Mouse (Mus musculus) kidney, adult 2 months (tissue): ENCODE measurements around the gene Pik3r5. TPM values are rescaled to one million over a fixed set of nuclear protein-coding genes. Genes with fewer than 3 reads are reported as not detected.

Experiments used
- DNase-seq: peaks from one replicate; pipeline ENCODE4 v3.0.0; 2021
- H3K27ac ChIP-seq: fragments of 200-500 bp; 2 replicates; pipeline ENCODE4 v1.5.1; 2012; ENCODE audit warnings: low read depth, low read length, control low read depth, inconsistent platforms; ENCODE audit not compliant: insufficient read depth
- H3K27me3 ChIP-seq: fragments of 200-500 bp; replicated peaks from 2 replicates; pipeline ENCODE4 v1.6.1; 2012; ENCODE audit warnings: mild to moderate bottlenecking, moderate library complexity, low read length, inconsistent platforms; ENCODE audit not compliant: control insufficient read depth, insufficient read depth
- H3K36me3 ChIP-seq: fragments of 200-500 bp; 2 replicates; pipeline ENCODE4 v1.6.1; 2012; ENCODE audit warnings: mild to moderate bottlenecking, moderate library complexity, low read length, inconsistent platforms; ENCODE audit not compliant: control insufficient read depth, insufficient read depth
- H3K4me1 ChIP-seq: fragments of 200-500 bp; 2 replicates; pipeline ENCODE4 v1.6.1; 2011; ENCODE audit warnings: low read length; ENCODE audit not compliant: control insufficient read depth, insufficient read depth
- H3K4me3 ChIP-seq: fragments of 200-500 bp; 2 replicates; pipeline ENCODE4 v1.5.1; 2011; ENCODE audit warnings: mild to moderate bottlenecking, low read depth, low read length, control low read depth; ENCODE audit not compliant: insufficient read depth
- CTCF ChIP-seq: fragments of 200-500 bp; conservative IDR thresholded peaks from 2 replicates; pipeline ENCODE4 v1.5.1; 2011; ENCODE audit warnings: low read depth, mild to moderate bottlenecking, control low read depth, low read length, moderate library complexity, mixed read lengths; ENCODE audit not compliant: insufficient read depth, insufficient read length
- POLR2A ChIP-seq: fragments of 200-500 bp; IDR thresholded peaks from one replicate; pipeline ENCODE4 v1.6.1; 2011; ENCODE audit warnings: low read depth, low read length, control low read depth
- WGBS: fragments of 180-500 bp; shearing (Covaris S2); methylation state at CpG from one replicate; pipeline ENCODE4 v1.1.7; 2018; 5-methylcytosine and 5-hydroxymethylcytosine counted together
- polyA plus RNA-seq: library from polyadenylated mRNA; depleted of rRNA; stranded (reverse); fragments of >200 nt; gene quantifications from 2 replicates; pipeline ENCODE4 v1.2.3, GENCODE M21; 2012

Pik3r5 gene
- polyA plus RNA-seq, 1 experiment = 2.2 TPM

DNA sequence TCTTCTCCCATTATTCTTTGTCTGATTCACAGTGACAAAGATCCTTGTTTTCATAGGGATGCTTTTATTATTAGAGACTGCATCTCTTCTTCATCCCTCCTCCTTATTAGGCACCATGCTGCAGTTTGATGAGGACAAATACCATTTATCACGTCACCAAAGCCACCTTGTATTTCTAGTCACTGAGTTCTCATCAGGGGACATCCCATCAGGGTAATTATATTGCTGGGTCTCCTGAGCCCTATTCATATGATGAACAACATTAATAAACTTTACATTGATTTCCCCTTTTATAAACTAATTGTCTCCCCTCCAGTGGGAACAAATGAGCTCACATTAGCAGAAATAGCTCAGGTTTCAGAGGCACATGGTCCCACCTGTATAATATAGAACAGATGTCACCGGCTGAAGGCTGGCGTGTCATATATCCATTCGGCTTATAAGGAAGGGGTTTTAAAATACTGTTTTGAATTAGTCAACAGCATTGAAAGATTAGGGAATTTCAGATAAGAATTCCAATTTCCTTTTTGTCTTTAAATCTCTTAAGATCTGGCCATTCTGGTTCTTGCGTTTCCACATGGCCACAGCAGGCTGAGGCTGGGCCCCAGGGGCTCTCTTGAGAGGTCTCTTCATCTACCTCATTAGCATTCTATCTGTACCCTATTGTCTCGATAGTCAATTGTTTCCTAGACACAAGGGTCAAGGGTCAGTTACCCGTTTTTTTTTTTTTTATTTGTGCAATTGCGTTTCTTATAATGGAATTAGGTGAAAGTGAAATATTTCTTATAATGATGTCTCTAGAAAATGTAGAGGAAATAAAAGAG lies 6.2 kb upstream of the Pik3r5 start:
- WGBS = 74% methylated on average over 8 of the region's 8 CpGs
- H3K4me1 ChIP-seq = no peaks in the 10 kb centered on the region
- no peak overlapping the region for H3K4me3 ChIP-seq

DNA sequence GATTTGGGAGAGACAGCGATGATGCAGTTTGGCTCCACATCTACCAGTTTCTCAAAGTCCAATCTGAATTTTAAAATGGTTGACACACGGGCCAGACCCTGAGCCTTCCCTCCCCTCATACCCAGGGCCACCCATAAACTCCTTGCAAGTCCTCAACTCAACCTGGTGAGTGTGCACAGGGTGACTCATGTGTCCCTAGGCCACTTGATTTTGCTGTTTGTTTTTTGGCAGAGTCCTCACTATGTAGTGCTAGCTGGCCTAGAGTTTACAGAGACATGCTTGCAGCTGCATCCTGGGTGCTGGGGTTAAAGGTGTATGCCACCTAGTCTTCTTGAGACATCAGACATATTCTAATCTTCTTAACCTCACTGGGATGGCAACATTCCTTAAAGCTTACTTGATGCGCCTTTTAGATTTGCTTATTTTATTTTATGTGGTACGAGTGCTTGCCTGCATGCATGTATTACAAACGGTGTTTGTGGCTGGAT lies 4.8 kb upstream of the Pik3r5 start:
- no peaks in the 10 kb centered on the region for H3K27me3 ChIP-seq
- DNase-seq = no peak
- no peaks in the 10 kb centered on the region for H3K36me3 ChIP-seq
- TF ChIP-seq CTCF (no peak), POLR2A (no peak)
- H3K27ac ChIP-seq = no peak overlapping the region
- WGBS = 81% methylated on average over 5 of the region's 5 CpGs
- no peaks in the 10 kb centered on the region for H3K4me1 ChIP-seq
- no peak overlapping the region for H3K4me3 ChIP-seq

More for the DNA sequence above, 6.2 kb upstream of the Pik3r5 start:
- no peak for DNase-seq
- H3K27ac ChIP-seq = no peak overlapping the region
- no peak for TF ChIP-seq POLR2A
- TF ChIP-seq CTCF = no peak
- H3K36me3 ChIP-seq = no peaks in the 10 kb centered on the region
- no peaks in the 10 kb centered on the region for H3K27me3 ChIP-seq

DNA sequence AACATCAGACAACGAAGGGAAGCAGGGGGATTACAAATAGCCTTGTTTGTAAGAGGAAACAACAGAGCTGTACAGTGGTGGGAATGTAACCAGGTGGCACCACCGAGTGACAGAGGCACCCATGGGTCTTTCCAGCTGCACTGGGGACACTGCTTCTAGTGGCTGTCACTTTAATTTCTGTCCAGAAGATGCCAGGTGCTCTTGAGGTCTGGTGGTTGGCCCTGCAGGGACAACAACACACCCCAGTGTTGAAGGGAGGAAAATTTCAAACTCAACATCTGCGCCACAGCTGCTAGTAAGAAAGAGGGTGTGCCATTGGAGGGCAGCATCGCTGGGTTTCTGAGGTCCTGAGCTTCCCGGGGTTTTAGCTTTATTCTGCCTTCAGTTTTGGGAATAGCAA lies 1.3 kb upstream of the Pik3r5 start:
- no peak overlapping the region for H3K27ac ChIP-seq
- 72% methylated on average over 5 of the region's 5 CpGs for WGBS
- H3K4me1 ChIP-seq = no peaks in the 10 kb centered on the region
- TF ChIP-seq CTCF (no peak), POLR2A (no peak)
- H3K27me3 ChIP-seq = no peaks in the 10 kb centered on the region
- H3K36me3 ChIP-seq = no peaks in the 10 kb centered on the region
- DNase-seq = no peak
- H3K4me3 ChIP-seq = no peak overlapping the region

DNA sequence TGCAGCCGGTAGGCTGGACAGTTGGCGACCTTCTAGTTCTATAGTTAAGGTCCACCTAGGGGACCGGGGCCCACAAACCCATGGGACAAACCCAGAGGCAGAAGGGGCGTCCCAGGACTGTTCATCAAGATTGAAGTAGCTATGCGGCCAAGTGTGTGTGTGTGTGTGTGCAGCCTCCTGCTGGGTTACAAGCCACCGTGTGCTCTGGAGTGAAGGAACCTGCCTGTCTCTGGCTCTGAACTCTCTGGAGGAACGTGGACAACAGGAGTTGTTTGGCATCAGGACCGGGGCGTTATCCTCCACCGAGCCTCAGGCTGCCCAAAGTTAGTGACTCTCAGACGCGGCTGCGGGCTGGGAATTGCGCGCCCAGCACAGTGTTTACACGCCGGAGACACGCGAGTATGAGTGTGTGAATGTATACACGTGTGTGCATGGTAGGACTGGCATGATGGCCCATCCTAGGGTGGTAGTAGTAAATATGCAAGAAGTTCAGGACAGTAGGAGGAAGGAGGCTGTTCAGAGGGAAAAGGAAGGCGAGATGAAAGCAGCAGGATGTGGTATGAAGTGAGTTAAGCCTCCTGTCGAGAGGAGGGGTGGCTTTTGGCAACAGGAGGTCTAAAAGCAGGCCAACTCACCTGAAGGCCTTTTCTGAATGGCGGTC lies 570 bp downstream of the Pik3r5 start:
- no peaks in the 10 kb centered on the region for H3K27me3 ChIP-seq
- H3K36me3 ChIP-seq = no peaks in the 10 kb centered on the region
- no peak overlapping the region for H3K27ac ChIP-seq
- H3K4me1 ChIP-seq = no peaks in the 10 kb centered on the region
- 0 out of 2 replicates have a peak overlapping the region, but pooled peaks have one; percentile 37 for H3K4me3 ChIP-seq
- TF ChIP-seq CTCF (no peak), POLR2A (no peak)
- no peak for DNase-seq
- 40% methylated on average over 23 of the region's 23 CpGs for WGBS

DNA sequence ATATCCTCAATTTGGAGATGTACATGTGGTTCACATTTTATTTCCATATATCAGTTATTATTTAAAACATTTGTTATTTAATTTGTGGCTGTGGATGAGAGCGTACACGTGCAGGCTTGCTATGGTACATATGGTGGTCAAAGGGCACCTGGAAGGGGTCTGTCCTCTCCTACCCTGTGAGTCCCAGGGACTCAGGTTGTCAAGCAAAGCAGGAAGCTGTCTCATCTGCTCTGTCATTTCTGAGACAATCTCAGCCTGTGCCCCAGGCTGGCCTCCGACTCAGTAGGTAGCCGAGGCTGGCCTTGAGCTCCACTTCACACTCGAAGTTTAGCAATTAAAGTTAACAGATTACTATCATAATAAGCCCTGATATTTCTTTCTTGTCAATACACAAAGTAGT lies 1.6 kb downstream of the Pik3r5 start:
- H3K27me3 ChIP-seq = no peaks in the 10 kb centered on the region
- no peak overlapping the region for H3K4me3 ChIP-seq
- H3K27ac ChIP-seq = no peak overlapping the region
- WGBS = 87% methylated on average over 5 of the region's 5 CpGs
- no peaks in the 10 kb centered on the region for H3K36me3 ChIP-seq
- DNase-seq = no peak
- no peak for TF ChIP-seq POLR2A
- no peak for TF ChIP-seq CTCF
- no peaks in the 10 kb centered on the region for H3K4me1 ChIP-seq

DNA sequence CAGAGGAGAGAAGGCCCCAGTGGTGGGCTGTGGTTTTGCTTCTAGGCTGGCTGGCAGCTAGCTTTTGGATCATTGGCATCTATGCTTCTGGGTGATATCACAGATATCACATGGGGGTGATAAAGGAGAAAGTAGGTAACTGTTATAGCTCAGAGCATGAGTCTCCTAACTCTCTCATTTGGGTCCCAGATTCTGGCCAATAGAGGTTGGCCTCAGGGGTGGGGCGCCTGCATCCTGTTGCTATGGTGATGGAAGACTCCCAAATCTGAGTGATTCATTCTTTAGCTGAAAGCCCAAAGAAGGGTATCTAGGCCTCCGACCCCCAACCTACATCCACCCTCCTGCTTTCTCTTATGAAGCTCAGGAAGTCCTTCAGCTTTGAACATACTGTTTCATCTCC lies 2.8 kb downstream of the Pik3r5 start:
- H3K36me3 ChIP-seq = no peaks in the 10 kb centered on the region
- TF ChIP-seq CTCF = no peak
- no peak for TF ChIP-seq POLR2A
- H3K4me3 ChIP-seq = no peak overlapping the region
- WGBS = 89% methylated on average over 2 of the region's 2 CpGs
- H3K27me3 ChIP-seq = no peaks in the 10 kb centered on the region
- DNase-seq = no peak
- H3K27ac ChIP-seq = no peak overlapping the region
- H3K4me1 ChIP-seq = no peaks in the 10 kb centered on the region

DNA sequence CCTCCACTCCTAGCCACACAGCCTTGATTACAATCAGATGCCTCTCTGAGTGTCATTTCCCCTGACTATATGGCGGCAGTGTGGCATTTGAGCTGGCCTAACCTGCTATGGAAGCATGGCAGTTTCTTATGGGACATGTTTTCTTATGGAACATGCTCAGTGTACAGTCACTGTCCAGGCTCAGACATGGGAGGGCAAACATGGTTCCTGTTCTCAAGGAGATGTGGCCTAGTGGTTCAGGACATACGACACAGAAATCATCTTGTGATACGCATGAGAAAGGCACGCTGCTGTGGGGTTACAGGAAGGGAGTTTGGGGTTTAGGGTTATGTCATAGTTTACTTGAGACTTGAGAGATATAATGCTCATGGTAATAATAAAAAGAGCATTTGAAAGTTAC lies 3.7 kb downstream of the Pik3r5 start:
- Histone ChIP-seq H3K27me3 (no peaks in the 10 kb centered on the region), H3K36me3 (no peaks in the 10 kb centered on the region), H3K4me1 (no peaks in the 10 kb centered on the region), H3K27ac (no peak overlapping the region), H3K4me3 (no peak overlapping the region)
- no peak for DNase-seq
- 91% methylated on average over 4 of the region's 4 CpGs for WGBS
- TF ChIP-seq POLR2A = no peak
- TF ChIP-seq CTCF = no peak
